21 mouse cellular contexts compared by ENCODE assay signal in the genomic region with DNA sequence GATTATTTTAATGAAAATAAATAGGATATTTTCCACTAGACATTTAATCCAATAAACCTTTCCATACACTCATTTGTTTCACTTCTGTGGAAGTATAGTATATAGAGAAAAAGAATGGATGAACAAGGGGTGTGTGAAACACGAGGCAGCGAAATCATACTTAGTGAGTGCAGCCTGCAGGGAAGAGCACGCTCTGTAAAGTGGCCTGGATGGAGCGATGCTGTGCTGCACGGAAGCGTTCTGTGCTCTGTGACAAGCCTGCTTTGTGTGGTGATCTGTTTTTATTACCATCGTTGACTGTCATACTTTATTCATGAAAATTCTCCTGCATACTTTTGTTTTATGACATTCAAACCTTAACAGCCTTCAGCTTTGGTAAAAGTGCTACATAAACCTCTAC. TPM values are rescaled to one million over a fixed set of nuclear protein-coding genes. Genes with fewer than 3 reads are reported as not detected.
DNase-seq lines count a peak whose midpoint lies in the region; ATAC-seq and TF ChIP-seq lines count a peak whose summit lies in the region.
"Had no signal": no experiment of that assay in that cellular context is flagged by ENCODE, and none has a peak within 500 bp of the region (broad histone marks: within the 10 kb centered on the region; RNA-seq: fewer than 3 reads in every experiment).

No protein-coding gene starts in this region.

- no peak overlapping the region for H3K9ac ChIP-seq in forebrain, embryonic 12.5 days
- H3K9ac ChIP-seq in forebrain, embryonic 11.5 days (ENCODE audit: low read length) = no peak overlapping the region
- no peak overlapping the region for H3K9ac ChIP-seq in lung, embryonic 14.5 days
- H3K9ac ChIP-seq in forebrain, postnatal 0 days = no peak overlapping the region
- no peak overlapping the region for H3K9ac ChIP-seq in neural tube, embryonic 14.5 days (replicated peaks; ENCODE audit: low read depth, low read length)
- H3K9ac ChIP-seq: embryonic facial prominence, embryonic 15.5 days; kidney, embryonic 15.5 days; limb, embryonic 12.5 days; liver, embryonic 13.5 days had no signal

- H3K9me3 ChIP-seq in forebrain, embryonic 12.5 days = no peaks in the 10 kb centered on the region; the same call in 1 of the 2 replicates
- no peaks in the 10 kb centered on the region for H3K9me3 ChIP-seq in forebrain, embryonic 11.5 days (ENCODE audit: control insufficient read depth, low read length)
- no peaks in the 10 kb centered on the region for H3K9me3 ChIP-seq in lung, embryonic 14.5 days (ENCODE audit: low read depth, low read length)
- no peaks in the 10 kb centered on the region for H3K9me3 ChIP-seq in forebrain, postnatal 0 days (ENCODE audit: low read length)
- H3K9me3 ChIP-seq in neural tube, embryonic 14.5 days (ENCODE audit: control insufficient read depth, low read length) = no peaks in the 10 kb centered on the region
- H3K9me3 ChIP-seq: embryonic facial prominence, embryonic 15.5 days; G1E; kidney, embryonic 15.5 days; limb, embryonic 12.5 days; liver, embryonic 13.5 days had no signal

- H3K36me3 ChIP-seq in forebrain, embryonic 12.5 days (replicated peaks) = no peaks in the 10 kb centered on the region
- H3K36me3 ChIP-seq in forebrain, embryonic 11.5 days (ENCODE audit: control insufficient read depth, insufficient read depth, low read length) = no peaks in the 10 kb centered on the region; the same call in 1 of the 2 replicates
- H3K36me3 ChIP-seq in lung, embryonic 14.5 days (ENCODE audit: insufficient read depth) = no peaks in the 10 kb centered on the region
- H3K36me3 ChIP-seq in forebrain, postnatal 0 days (ENCODE audit: insufficient read depth) = no peaks in the 10 kb centered on the region
- H3K36me3 ChIP-seq in neural tube, embryonic 14.5 days (ENCODE audit: control insufficient read depth, insufficient read depth, low read length) = no peaks in the 10 kb centered on the region
- H3K36me3 ChIP-seq: embryonic facial prominence, embryonic 15.5 days; kidney, embryonic 15.5 days; limb, embryonic 12.5 days; liver, embryonic 13.5 days had no signal

- no peak for DNase-seq in forebrain, embryonic 11.5 days (ENCODE audit: low spot score)
- peak; percentile 20 for DNase-seq in lung, embryonic 14.5 days
- no peak for DNase-seq in lung, postnatal 10 days
- peak; percentile 9 for DNase-seq in forebrain, postnatal 0 days
- DNase-seq in kidney, postnatal 14 days = no peak
- DNase-seq in layer of hippocampus, postnatal 36 days = no peak
- DNase-seq: cerebellum, postnatal 14 days; embryo, embryonic 11 days; gastrocnemius, postnatal 10 days; heart, adult 2 months; liver, embryonic 13.5 days; right cerebral cortex, postnatal 14 days had no signal

- H3K27ac ChIP-seq in forebrain, embryonic 12.5 days = 0 out of 2 replicates have a peak overlapping the region, but pooled peaks have one; percentile 8
- H3K27ac ChIP-seq in forebrain, embryonic 11.5 days (ENCODE audit: low read depth, low read length) = no peak overlapping the region
- H3K27ac ChIP-seq in lung, embryonic 14.5 days (ENCODE audit: low read depth) = no peak overlapping the region
- H3K27ac ChIP-seq in forebrain, postnatal 0 days (ENCODE audit: low read depth, low read length) = no peak overlapping the region
- H3K27ac ChIP-seq in neural tube, embryonic 14.5 days (ENCODE audit: low read depth, low read length) = no peak overlapping the region
- H3K27ac ChIP-seq: embryonic facial prominence, embryonic 15.5 days; heart, adult 2 months; kidney, embryonic 15.5 days; limb, embryonic 12.5 days; liver, embryonic 13.5 days; stomach, postnatal 0 days had no signal

- H3K27me3 ChIP-seq in forebrain, embryonic 12.5 days = no peaks in the 10 kb centered on the region
- no peaks in the 10 kb centered on the region for H3K27me3 ChIP-seq in forebrain, embryonic 11.5 days (ENCODE audit: control insufficient read depth, insufficient read depth, low read length)
- no peaks in the 10 kb centered on the region for H3K27me3 ChIP-seq in lung, embryonic 14.5 days (ENCODE audit: insufficient read depth, low read length)
- no peaks in the 10 kb centered on the region for H3K27me3 ChIP-seq in forebrain, postnatal 0 days (ENCODE audit: insufficient read depth, low read length)
- H3K27me3 ChIP-seq in neural tube, embryonic 14.5 days (ENCODE audit: control insufficient read depth, insufficient read depth, low read length) = no peaks in the 10 kb centered on the region
- H3K27me3 ChIP-seq: embryonic facial prominence, embryonic 15.5 days; kidney, embryonic 15.5 days; limb, embryonic 12.5 days; liver, embryonic 13.5 days had no signal

- no peak overlapping the region for H3K4me2 ChIP-seq in forebrain, embryonic 12.5 days
- no peak overlapping the region for H3K4me2 ChIP-seq in forebrain, embryonic 11.5 days (ENCODE audit: low read depth, low read length, severe bottlenecking)
- H3K4me2 ChIP-seq in lung, embryonic 14.5 days = no peak overlapping the region
- H3K4me2 ChIP-seq in forebrain, postnatal 0 days (ENCODE audit: low read depth) = no peak overlapping the region
- no peak overlapping the region for H3K4me2 ChIP-seq in neural tube, embryonic 14.5 days (ENCODE audit: low read depth, low read length)
- H3K4me2 ChIP-seq: embryonic facial prominence, embryonic 15.5 days; kidney, embryonic 15.5 days; limb, embryonic 12.5 days; liver, embryonic 13.5 days had no signal

- no peak overlapping the region for H3K4me3 ChIP-seq in forebrain, embryonic 12.5 days (replicated peaks)
- no peak overlapping the region for H3K4me3 ChIP-seq in forebrain, embryonic 11.5 days (ENCODE audit: low read depth, low read length)
- H3K4me3 ChIP-seq in lung, embryonic 14.5 days (ENCODE audit: low read depth, low read length) = no peak overlapping the region
- H3K4me3 ChIP-seq in forebrain, postnatal 0 days (ENCODE audit: low read depth, low read length) = no peak overlapping the region
- H3K4me3 ChIP-seq in neural tube, embryonic 14.5 days (ENCODE audit: low read depth, low read length) = no peak overlapping the region
- H3K4me3 ChIP-seq: embryonic facial prominence, embryonic 15.5 days; heart, adult 2 months; kidney, embryonic 15.5 days; limb, embryonic 12.5 days; liver, embryonic 13.5 days; myocyte had no signal

- 52% methylated on average over 7 of the region's 7 CpGs for WGBS in forebrain, embryonic 12.5 days
- WGBS in forebrain, embryonic 11.5 days = 67% methylated on average over 7 of the region's 7 CpGs
- 50% methylated on average over 7 of the region's 7 CpGs for WGBS in lung, embryonic 14.5 days
- 40% methylated on average over 7 of the region's 7 CpGs for WGBS in forebrain, postnatal 0 days
- WGBS in neural tube, embryonic 14.5 days = 30% methylated on average over 7 of the region's 7 CpGs

- peak; percentile 50; the same call in 1 of the 2 replicates for ATAC-seq in forebrain, embryonic 12.5 days (ENCODE audit: low FRiP score)
- ATAC-seq in forebrain, embryonic 11.5 days (replicated peaks; ENCODE audit: low FRiP score) = no peak
- ATAC-seq in lung, embryonic 14.5 days (ENCODE audit: insufficient read depth) = no peak
- peak; percentile 32; the same call in 1 of the 2 replicates for ATAC-seq in forebrain, postnatal 0 days
- peak; percentile 56; the same call in 1 of the 2 replicates for ATAC-seq in neural tube, embryonic 14.5 days (ENCODE audit: low read depth)
- ATAC-seq: CD4-positive, CD25-positive, alpha-beta regulatory T cell, adult 4 months had no signal

- peaks cover 8% of the 10 kb centered on the region for H3K4me1 ChIP-seq in forebrain, embryonic 12.5 days
- peaks cover 1% of the 10 kb centered on the region; the same call in 1 of the 2 replicates for H3K4me1 ChIP-seq in forebrain, embryonic 11.5 days (replicated peaks; ENCODE audit: control insufficient read depth, insufficient read depth, low read length)
- no peaks in the 10 kb centered on the region for H3K4me1 ChIP-seq in lung, embryonic 14.5 days (ENCODE audit: insufficient read depth)
- no peaks in the 10 kb centered on the region for H3K4me1 ChIP-seq in forebrain, postnatal 0 days (ENCODE audit: insufficient read depth)
- 0 out of 2 replicates have a peak, but pooled peaks cover 3% of the 10 kb centered on the region for H3K4me1 ChIP-seq in neural tube, embryonic 14.5 days (ENCODE audit: control insufficient read depth, insufficient read depth, low read length)
- H3K4me1 ChIP-seq: embryonic facial prominence, embryonic 15.5 days; kidney, embryonic 15.5 days; limb, embryonic 12.5 days; liver, embryonic 13.5 days had no signal

- TF ChIP-seq CTCF in lung, embryonic 14.5 days (IDR thresholded peaks at IDR 0.05; ENCODE audit: low read depth) = no peak
- no peak for TF ChIP-seq CTCF in forebrain, postnatal 0 days (IDR thresholded peaks at IDR 0.05; ENCODE audit: low read depth)

RNA-seq across cellular contexts. Expression of a gene that starts 58.1 kb away (rescaled TPM):
- 12.9 and 14.5 TPM in 2 replicates for polyA plus RNA-seq in forebrain, embryonic 12.5 days (2016; fragmentation: Nextera tagmentation; extraction: Ambion mirVana)
- polyA plus RNA-seq in forebrain, embryonic 11.5 days (2014; fragmentation: Nextera tagmentation; extraction: Ambion mirVana) = 11.9 and 13.5 TPM in 2 replicates
- 10.5 and 10.8 TPM in 2 replicates for polyA plus RNA-seq in lung, embryonic 14.5 days (2014; fragmentation: Nextera tagmentation; extraction: Ambion mirVana)
- total RNA-seq in forebrain, postnatal 0 days (2014; rRNA removed) = 10.5 and 12.0 TPM in 2 replicates
- 4.1 and 5.6 TPM in 2 replicates for polyA plus RNA-seq in forebrain, postnatal 0 days (2015; fragmentation: Nextera tagmentation; extraction: Ambion mirVana)
- polyA plus RNA-seq in neural tube, embryonic 14.5 days (2014; fragmentation: Nextera tagmentation; extraction: Ambion mirVana) = 11.0 and 11.7 TPM in 2 replicates
- 10 to 100 TPM; 50.2 to 51.4 TPM for total RNA-seq in layer of hippocampus, postnatal 36 days (2021)

Comparison
In these comparisons a context has a peak if more than half of its experiments do, and no peak if none do; other contexts are left out.
1. ATAC-seq: peak in forebrain, embryonic 12.5 days (single experiment), forebrain, postnatal 0 days (single experiment) and neural tube, embryonic 14.5 days (single experiment); none in forebrain, embryonic 11.5 days (single experiment) and lung, embryonic 14.5 days (single experiment).
2. DNase-seq: peak in lung, embryonic 14.5 days (single experiment) and forebrain, postnatal 0 days (single experiment); none in forebrain, embryonic 11.5 days (single experiment), lung, postnatal 10 days (single experiment), kidney, postnatal 14 days (single experiment) and layer of hippocampus, postnatal 36 days (0 of 2).